Mouse (Mus musculus) duodenum, adult 2 months (tissue): ENCODE results near the gene Plrg1. TPM values are rescaled to one million over a fixed set of nuclear protein-coding genes. Genes with fewer than 3 reads are reported as not detected.

Source experiments
- polyA plus RNA-seq: library from polyadenylated mRNA; depleted of rRNA; stranded (reverse); fragments of >200 nt; gene quantifications from 2 replicates; pipeline ENCODE4 v1.2.3, GENCODE M21; 2012; ENCODE audit warnings: low replicate concordance; rRNA removed

The Plrg1 gene
- 9.8 and 10.7 TPM in 2 replicates for polyA plus RNA-seq

GRCm38 (mm10) chr3:83055281-83056038 lies at the start of gene Plrg1:
TSS of gene Plrg1 (plus strand) at chr3:83055522.

DNA sequence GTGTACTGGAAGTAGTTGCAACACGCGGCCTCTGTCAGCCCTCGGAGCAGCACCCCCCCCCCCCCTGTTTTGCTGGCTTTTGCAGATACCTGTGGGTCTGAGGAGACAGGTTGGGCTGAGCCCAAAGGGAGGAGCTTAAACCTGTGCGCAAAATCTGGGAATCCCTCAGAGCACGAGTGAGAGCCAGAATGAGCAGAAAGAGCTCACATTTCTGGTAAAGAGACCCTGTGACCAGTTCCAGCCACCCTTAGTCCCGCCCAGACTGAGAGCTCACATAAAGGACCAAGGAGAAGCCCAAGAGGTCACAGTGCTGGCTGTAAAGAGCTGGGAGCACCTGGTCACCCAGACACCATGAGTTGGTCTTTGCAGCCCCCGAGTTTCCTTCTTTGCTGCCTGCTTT lies 47.8 kb upstream of the Plrg1 start, which contains the start of gene Fgg:
TSS of gene Fgg (plus strand) at position 168 of the 400 bp plus-strand sequence.

DNA sequence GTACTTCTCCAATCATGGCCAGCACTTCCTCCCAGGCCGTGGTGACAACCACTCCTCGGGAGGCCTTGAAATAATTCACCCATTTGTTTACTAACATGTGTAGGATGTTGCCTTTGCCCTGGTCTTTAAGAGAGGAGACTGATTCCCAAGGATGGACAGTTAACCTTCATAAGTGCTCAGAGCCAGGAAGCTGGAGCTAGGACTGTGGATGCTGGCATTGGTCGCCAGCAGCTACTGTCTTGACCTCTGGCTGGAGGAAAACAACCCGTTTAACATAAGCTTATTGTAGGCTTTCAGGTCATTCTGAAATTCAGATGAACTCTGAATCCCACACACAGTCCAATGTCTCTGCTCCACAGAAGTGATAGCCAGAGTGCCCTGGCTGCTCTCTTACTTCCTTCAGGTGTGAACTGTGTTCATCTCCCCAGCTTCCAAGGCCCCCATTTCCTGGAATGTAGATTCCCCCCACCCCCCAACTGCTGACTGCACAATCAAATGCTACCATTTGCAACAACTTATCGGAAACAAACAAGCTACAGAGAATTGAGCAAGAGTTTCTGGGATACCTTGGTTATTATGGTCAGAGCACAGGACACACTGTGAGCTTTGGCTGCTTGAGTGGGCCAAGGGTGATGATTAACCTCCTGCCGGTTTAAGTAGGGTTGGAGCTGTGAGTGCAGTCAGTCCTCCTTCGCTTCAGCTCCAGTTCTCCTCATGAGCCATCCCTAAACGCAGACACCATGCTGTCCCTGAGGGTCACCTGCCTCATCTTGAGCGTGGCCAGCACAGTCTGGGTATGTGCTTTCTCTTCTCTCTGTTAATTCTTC lies 29.6 kb upstream of the Plrg1 start, which contains the start of gene Fga:
TSS of gene Fga (plus strand) at position 602 of the 827 bp plus-strand sequence.

DNA sequence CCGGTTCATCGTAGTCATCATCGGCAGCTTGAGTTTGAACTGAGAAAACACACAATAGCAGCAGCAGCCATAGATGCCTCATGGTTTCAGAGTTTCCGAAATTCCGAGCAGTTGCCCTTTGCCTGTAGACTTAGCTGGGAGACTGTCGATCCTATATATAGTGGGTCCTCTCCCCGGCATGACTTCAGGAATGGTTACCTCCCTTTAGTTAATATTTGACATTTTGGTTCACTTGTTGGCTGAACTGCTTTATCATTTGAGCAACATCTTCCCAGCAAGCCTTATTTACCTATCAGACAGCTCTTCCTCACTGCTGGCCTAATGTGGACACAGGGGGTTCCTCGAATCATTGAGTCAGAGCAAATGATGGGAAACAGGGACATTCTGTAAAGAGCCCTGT lies 5.6 kb upstream of the Plrg1 start, which contains the start of gene Fgb:
TSS of gene Fgb (minus strand) at position 184 of the 400 bp plus-strand sequence.

Other genes starting within 250 kb of the Plrg1 start
- not detected in 2 replicates for gene Rbm46, start 179.0 kb upstream of the Plrg1 start, polyA plus RNA-seq
- gene Lrat, start 151.5 kb upstream of the Plrg1 start, polyA plus RNA-seq: 2.6 and 2.9 TPM in 2 replicates
- 0.13 TPM in 1 of 2 replicates, not detected in the other for gene Fgg, start 47.8 kb upstream of the Plrg1 start, polyA plus RNA-seq
- not detected in 2 replicates for gene Fga, start 29.4 kb upstream of the Plrg1 start, polyA plus RNA-seq
- not detected in 2 replicates for gene Fgb, start 5.7 kb upstream of the Plrg1 start, polyA plus RNA-seq
- gene Dchs2, start 72.4 kb downstream of the Plrg1 start, polyA plus RNA-seq: 0.02 and 0.05 TPM in 2 replicates